Mouse (Mus musculus) embryonic facial prominence, embryonic 11.5 days (tissue): Measurements from ENCODE around the gene Gm28372. TPM values are rescaled to one million over a fixed set of nuclear protein-coding genes. Genes with fewer than 3 reads are reported as not detected.

Experiments used
- ATAC-seq: fragments of 200-750 bp; cut with Nextera tagmentation; replicated peaks from 2 replicates; pipeline ENCODE4 v1.8.0; 2017; ENCODE audit warnings: low read depth; ENCODE audit not compliant: insufficient number of reproducible peaks, low FRiP score, low TSS enrichment
- DNase-seq: peaks from one replicate; pipeline ENCODE4 v3.0.0-alpha.2; 2015; ENCODE audit warnings: low spot score
- H3K27ac ChIP-seq: fragments of 300-500 bp; sonication (generic); replicated peaks from 2 replicates; pipeline ENCODE4 v1.5.1; 2014; ENCODE audit warnings: mild to moderate bottlenecking, low read depth, low read length, control low read depth
- H3K27me3 ChIP-seq: fragments of 300-500 bp; sonication (generic); 2 replicates; pipeline ENCODE4 v1.6.1; 2014; ENCODE audit warnings: mild to moderate bottlenecking, low read length, moderate library complexity, mixed read lengths; ENCODE audit not compliant: control insufficient read depth, insufficient read depth
- H3K36me3 ChIP-seq: fragments of 300-500 bp; sonication (generic); replicated peaks from 2 replicates; pipeline ENCODE4 v1.6.1; 2014; ENCODE audit warnings: low read depth, mild to moderate bottlenecking, low read length, moderate library complexity, mixed read lengths; ENCODE audit not compliant: control insufficient read depth, insufficient read depth
- H3K4me1 ChIP-seq: fragments of 300-500 bp; sonication (generic); 2 replicates; pipeline ENCODE4 v1.6.1; 2014; ENCODE audit warnings: low read length, mixed read lengths; ENCODE audit not compliant: control insufficient read depth, insufficient read depth
- H3K4me2 ChIP-seq: fragments of 300-500 bp; sonication (generic); 2 replicates; pipeline ENCODE4 v1.6.1; 2014; ENCODE audit warnings: low read depth, mild to moderate bottlenecking, control low read depth, low read length, moderate library complexity
- H3K4me3 ChIP-seq: fragments of 300-500 bp; sonication (generic); 2 replicates; pipeline ENCODE4 v1.5.1; 2014; ENCODE audit warnings: low read depth, low read length, control low read depth
- H3K9ac ChIP-seq: fragments of 300-500 bp; sonication (generic); replicated peaks from 2 replicates; pipeline ENCODE4 v1.6.1; 2014; ENCODE audit warnings: mild to moderate bottlenecking, control low read depth, low read length
- H3K9me3 ChIP-seq: fragments of 300-500 bp; sonication (generic); replicated peaks from 2 replicates; pipeline ENCODE4 v1.6.1; 2016; ENCODE audit warnings: mild to moderate bottlenecking, low read length, inconsistent platforms, mixed read lengths; ENCODE audit not compliant: control insufficient read depth
- whole genome bisulfite sequencing: fragments of 180-500 bp; shearing (Covaris S2); extraction: QIAGEN DNeasy Blood & Tissue Kit; methylation state at CpG from one replicate; pipeline ENCODE4 v1.1.7; 2014; 5-methylcytosine and 5-hydroxymethylcytosine counted together
- polyA plus RNA-seq: library from polyadenylated mRNA; unstranded; fragments of >200 nt; fragmentation: Nextera tagmentation; extraction: Ambion mirVana; gene quantifications from 2 replicates; pipeline ENCODE4 v1.2.1, GENCODE M21; 2014

Gene Gm28372
- polyA plus RNA-seq, 1 experiment from 2014 or later, result not detected

DNA sequence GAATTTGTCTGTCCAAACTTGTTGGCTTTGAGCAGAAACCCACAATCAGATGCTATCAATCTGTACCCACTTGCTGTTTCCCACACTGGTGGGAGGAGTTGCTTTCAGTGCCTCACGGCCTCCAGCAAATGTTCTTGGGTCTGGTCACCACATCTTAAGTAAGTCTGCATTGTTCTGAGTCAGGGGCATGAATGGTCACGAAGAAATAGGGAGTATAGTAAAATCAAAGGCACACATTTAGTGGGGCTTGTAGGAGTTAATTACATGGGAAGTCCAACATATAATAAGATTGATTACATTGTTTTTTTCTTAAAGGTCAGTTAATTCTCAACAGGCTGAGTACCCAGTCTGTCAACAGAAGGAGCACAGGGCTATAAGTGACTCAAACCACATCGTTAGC, 21.8 kb upstream of the Gm28372 start:
- ATAC-seq, result no peak

DNA sequence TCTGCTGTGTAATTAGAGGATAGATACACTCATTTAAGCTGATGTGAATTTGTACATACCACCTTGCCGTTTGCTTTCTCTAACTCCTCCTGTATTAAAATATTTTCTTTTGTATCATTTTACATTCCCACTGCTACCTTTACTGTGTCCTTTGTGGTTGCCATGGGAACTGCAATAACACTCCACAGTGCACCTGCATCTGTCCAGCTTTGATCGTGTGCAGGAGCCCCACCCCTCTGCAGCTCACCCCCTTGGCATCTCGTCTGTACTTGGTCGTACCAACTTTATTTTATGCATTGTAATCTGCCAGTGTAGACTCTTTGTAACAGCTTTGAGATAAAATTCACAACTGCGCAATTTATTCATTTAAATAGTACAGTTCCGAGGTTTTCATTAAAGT, 21.1 kb upstream of the Gm28372 start:
- H3K9me3 ChIP-seq, result no peaks in the 10 kb centered on the region
- no peaks in the 10 kb centered on the region for H3K36me3 ChIP-seq
- H3K27ac ChIP-seq, result no peak overlapping the region
- H3K4me1 ChIP-seq, result no peaks in the 10 kb centered on the region
- H3K4me2 ChIP-seq, result no peak overlapping the region
- ATAC-seq (no peak), DNase-seq (no peak)
- H3K9ac ChIP-seq, result no peak overlapping the region
- H3K27me3 ChIP-seq, result no peaks in the 10 kb centered on the region
- WGBS, result 72% methylated on average over 6 of the region's 6 CpGs
- no peak overlapping the region for H3K4me3 ChIP-seq

More for the DNA sequence above, 21.8 kb upstream of the Gm28372 start:
- Histone ChIP-seq H3K4me3 (no peak overlapping the region), H3K27me3 (no peaks in the 10 kb centered on the region), H3K9ac (no peak overlapping the region), H3K9me3 (no peaks in the 10 kb centered on the region), H3K4me1 (no peaks in the 10 kb centered on the region), H3K4me2 (no peak overlapping the region), H3K36me3 (no peaks in the 10 kb centered on the region), H3K27ac (no peak overlapping the region)
- DNase-seq, result no peak
- 55% methylated on average over 3 of the region's 3 CpGs for WGBS

DNA sequence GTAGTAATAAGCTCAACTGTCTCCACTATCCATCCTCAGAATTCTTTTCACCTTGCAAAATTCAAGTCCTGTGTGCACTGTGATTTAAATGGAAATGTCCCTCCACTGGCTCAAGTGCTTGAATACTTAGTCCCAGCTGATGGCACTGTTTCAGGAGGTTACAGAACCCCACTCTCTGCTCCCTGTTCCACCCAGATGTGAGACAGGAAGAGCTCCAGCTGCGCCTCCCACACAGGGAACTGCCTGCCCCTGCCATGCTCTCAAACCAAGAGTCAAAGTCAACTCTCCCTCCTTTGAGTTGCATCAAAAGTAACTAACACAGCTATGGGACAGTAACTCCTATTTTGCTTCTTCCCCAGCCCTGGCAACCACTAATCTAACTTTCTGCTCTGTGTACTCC, 18.8 kb upstream of the Gm28372 start:
- H3K4me3 ChIP-seq, result no peak overlapping the region
- H3K4me1 ChIP-seq, result no peaks in the 10 kb centered on the region
- no peak for DNase-seq
- H3K9ac ChIP-seq, result no peak overlapping the region
- 75% methylated on average over 1 of the region's 1 CpGs for WGBS
- H3K27ac ChIP-seq, result no peak overlapping the region
- no peak overlapping the region for H3K4me2 ChIP-seq
- H3K9me3 ChIP-seq, result no peaks in the 10 kb centered on the region
- H3K27me3 ChIP-seq, result no peaks in the 10 kb centered on the region
- H3K36me3 ChIP-seq, result no peaks in the 10 kb centered on the region
- no peak for ATAC-seq

DNA sequence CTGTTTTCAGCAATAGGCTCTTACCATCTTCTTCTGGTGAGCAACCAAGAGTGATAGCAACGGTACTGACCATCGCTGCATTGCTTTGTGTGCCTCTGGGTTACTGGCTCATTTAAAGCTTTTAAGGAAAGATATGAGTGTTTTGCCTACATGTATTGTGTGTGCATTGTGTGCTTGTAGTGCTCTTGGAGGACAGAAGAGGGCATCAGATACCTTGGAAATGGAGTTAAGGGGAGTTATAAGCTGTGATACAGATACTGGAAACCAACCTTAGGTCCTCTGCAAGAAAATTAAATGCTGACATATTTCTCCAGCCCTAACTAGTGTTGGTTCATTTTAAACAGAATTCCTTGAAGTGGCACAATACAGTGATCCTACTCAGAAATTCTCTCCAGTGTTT, 16.2 kb upstream of the Gm28372 start:
- peak; percentile 8 for DNase-seq
- no peak overlapping the region for H3K4me2 ChIP-seq
- H3K9me3 ChIP-seq, result no peaks in the 10 kb centered on the region
- H3K4me1 ChIP-seq, result no peaks in the 10 kb centered on the region
- no peak for ATAC-seq
- no peak overlapping the region for H3K4me3 ChIP-seq
- no peaks in the 10 kb centered on the region for H3K27me3 ChIP-seq
- 79% methylated on average over 2 of the region's 2 CpGs for WGBS
- no peaks in the 10 kb centered on the region for H3K36me3 ChIP-seq
- H3K9ac ChIP-seq, result no peak overlapping the region
- H3K27ac ChIP-seq, result no peak overlapping the region

DNA sequence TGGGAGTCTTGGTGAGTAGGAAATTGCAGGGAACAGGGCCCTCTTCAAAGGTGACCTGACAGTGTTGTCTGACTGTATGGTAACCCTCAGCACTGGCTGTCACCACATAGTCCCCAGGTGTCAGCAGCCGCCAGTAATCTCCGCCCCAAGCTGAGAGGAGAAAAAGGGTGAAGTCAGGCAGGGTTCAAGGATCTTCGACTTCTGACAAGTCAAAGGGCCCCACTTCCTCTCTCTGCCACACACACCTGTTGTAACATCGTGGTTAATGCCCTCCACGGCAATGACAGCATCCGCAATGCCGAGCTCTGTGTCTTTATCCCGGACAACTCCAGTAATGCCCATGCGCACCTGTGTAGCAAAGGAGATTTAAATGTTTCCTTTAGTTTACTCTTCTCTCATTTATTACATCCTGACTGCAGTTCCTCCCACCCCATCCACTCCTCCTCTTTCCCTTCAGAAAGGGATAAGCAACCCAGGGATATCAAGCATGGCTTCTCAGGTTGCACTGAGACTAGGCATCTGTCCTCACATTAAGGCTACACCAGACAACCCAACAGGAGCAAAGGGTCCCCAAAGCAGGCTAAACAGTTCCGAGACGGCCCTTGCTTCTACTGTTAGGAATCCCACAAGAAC, 13.9 kb upstream of the Gm28372 start:
- Histone ChIP-seq H3K9ac (no peak overlapping the region), H3K4me2 (no peak overlapping the region), H3K27me3 (no peaks in the 10 kb centered on the region), H3K4me3 (no peak overlapping the region), H3K36me3 (no peaks in the 10 kb centered on the region), H3K4me1 (no peaks in the 10 kb centered on the region), H3K27ac (no peak overlapping the region), H3K9me3 (no peaks in the 10 kb centered on the region)
- 85% methylated on average over 11 of the region's 11 CpGs for WGBS
- ATAC-seq (no peak), DNase-seq (no peak)

DNA sequence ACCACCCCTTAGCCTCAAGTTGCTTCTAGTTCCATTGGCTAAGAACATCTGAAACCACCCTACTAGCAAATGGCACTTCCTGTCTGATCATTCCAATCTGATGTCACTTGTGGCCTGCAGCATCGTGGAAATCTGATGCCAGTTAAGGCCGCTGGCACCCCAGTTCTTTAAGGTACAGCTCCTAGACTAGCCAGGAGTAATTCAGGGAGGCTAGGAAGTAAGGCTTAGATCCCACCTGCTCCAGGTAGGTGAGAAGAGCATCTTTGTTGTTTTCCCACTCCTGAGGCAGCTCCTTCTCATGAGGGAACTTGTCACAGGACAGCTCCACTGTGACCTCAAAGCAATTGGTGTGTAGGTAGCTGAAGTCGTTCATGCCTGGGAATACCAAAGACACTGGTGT, 12.2 kb upstream of the Gm28372 start:
- Histone ChIP-seq H3K9me3 (no peaks in the 10 kb centered on the region), H3K4me1 (peaks cover 2% of the 10 kb centered on the region; the same call in 1 of the 2 replicates), H3K36me3 (no peaks in the 10 kb centered on the region), H3K4me3 (no peak overlapping the region), H3K4me2 (no peak overlapping the region), H3K27ac (no peak overlapping the region), H3K9ac (no peak overlapping the region), H3K27me3 (no peaks in the 10 kb centered on the region)
- WGBS, result 71% methylated on average over 3 of the region's 3 CpGs
- no peak for DNase-seq
- no peak for ATAC-seq

DNA sequence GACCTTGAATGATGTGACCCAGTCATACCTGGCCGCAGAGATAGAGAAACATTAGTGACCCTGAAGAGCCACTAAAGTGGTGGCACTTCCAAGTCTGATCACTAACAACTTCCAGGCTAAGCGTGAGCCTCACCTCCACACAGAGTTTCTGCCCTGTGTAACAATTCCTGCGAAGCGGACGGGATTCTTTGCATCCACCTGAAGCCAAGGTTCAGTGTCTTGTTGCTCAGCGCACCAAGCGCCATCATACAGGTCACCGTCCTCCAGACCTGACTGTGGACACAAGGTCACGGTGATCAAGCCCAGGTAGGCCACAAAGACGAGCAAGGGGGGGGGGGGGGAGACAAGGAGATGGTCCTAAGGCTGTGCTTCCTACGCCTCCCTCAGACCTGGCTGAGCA, 9.3 kb upstream of the Gm28372 start:
- Histone ChIP-seq H3K27me3 (no peaks in the 10 kb centered on the region), H3K9me3 (no peaks in the 10 kb centered on the region), H3K4me3 (no peak overlapping the region), H3K27ac (no peak overlapping the region), H3K4me2 (no peak overlapping the region), H3K4me1 (peaks cover 5% of the 10 kb centered on the region), H3K36me3 (no peaks in the 10 kb centered on the region), H3K9ac (no peak overlapping the region)
- ATAC-seq (no peak), DNase-seq (no peak)
- WGBS, result 95% methylated on average over 11 of the region's 11 CpGs

DNA sequence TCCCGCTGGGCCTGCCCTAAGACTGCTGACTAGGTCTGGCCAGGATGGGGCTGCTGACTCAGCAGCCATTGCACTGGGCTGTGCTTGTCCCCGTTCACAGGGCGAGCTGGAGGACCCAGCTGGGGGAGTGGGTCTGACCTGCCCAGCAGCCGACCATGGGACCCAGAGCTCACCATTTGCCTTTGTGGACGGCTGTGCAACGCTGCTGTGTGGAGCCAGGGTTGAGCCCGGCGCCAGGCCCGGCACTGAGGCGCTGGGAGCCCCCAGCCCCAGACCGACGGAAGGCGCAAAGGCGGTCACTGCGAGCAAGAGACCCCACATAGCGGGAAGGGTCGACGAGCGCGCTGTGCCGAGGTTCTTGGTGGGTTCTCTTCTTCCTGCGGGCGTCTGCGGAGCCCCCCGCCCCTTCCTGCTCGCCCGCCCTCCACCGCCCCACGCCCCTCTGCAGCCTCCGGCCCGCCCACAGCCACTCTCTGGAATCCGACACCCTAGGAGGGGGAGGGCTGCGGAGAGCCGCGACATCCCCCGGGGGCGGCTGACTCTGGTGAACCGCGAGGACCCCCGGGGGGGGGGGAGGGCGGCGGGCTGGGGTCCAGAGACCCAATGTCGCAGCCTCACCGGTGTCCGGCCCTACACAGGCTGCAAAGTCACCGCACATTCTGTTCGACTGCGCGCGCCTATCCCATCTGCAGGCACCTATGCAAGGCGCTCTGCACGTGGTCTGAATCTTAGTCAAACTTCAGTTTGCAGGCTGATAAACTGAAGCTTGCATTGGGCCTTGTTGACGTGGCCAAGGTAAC, 7.7 kb upstream of the Gm28372 start, which contains the start of gene Cpxm1:
Gene Cpxm1 (minus strand): TSS at position 389 of the 800 bp plus-strand sequence.
- peak; percentile 84 for DNase-seq
- Histone ChIP-seq H3K9ac (peak within 1 kb of the TSS; percentile 82), H3K9me3 (no peaks in the 10 kb centered on the region), H3K4me2 (peak within 1 kb of the TSS; percentile 83), H3K27ac (peak within 1 kb of the TSS; percentile 78), H3K36me3 (no peaks in the 10 kb centered on the region), H3K4me1 (peaks cover 5% of the 10 kb centered on the region), H3K27me3 (no peaks in the 10 kb centered on the region), H3K4me3 (peak within 1 kb of the TSS; percentile 61)
- peak; percentile 86 for ATAC-seq
- WGBS, result under 1% methylated on average over 48 of the region's 53 CpGs
